Mouse (Mus musculus) testis, adult 2 months (tissue): ENCODE results near the gene Kif3a.

ENCODE experiments used
- CTCF ChIP-seq: fragments of 200-500 bp; IDR thresholded peaks from 2 replicates; pipeline ENCODE4 v1.5.1; 2012; ENCODE audit warnings: low read depth, mild to moderate bottlenecking, inconsistent platforms, low read length, moderate library complexity; ENCODE audit not compliant: control insufficient read depth, insufficient read depth, insufficient replicate concordance
- POLR2A ChIP-seq: fragments of 200-500 bp; IDR thresholded peaks from 2 replicates; pipeline ENCODE4 v1.6.1; 2012; ENCODE audit warnings: low read depth, mild to moderate bottlenecking, inconsistent platforms, low read length, moderate library complexity; ENCODE audit not compliant: control insufficient read depth

GRCm38 (mm10) chr11:53637046-53637802 lies 70.0 kb downstream of the Kif3a start:
- TF ChIP-seq CTCF (no peak), POLR2A (no peak)
